Mouse (Mus musculus) forebrain, embryonic 10.5 days (tissue): ENCODE results near the gene Tstd1. TPM values are rescaled to one million over a fixed set of nuclear protein-coding genes. Genes with fewer than 3 reads are reported as not detected.

Experiments used
- DNase-seq: peaks from one replicate; pipeline ENCODE4 v3.0.0-alpha.2; 2017; ENCODE audit warnings: low spot score; ENCODE audit errors: extremely low spot score
- H3K27ac ChIP-seq: fragments of 300-500 bp; sonication (generic); 2 replicates; pipeline ENCODE4 v1.5.1; 2016; ENCODE audit warnings: mild to moderate bottlenecking
- H3K27me3 ChIP-seq: fragments of 300-500 bp; sonication (generic); 2 replicates; pipeline ENCODE4 v1.6.1; 2016; ENCODE audit warnings: mild to moderate bottlenecking; ENCODE audit not compliant: poor library complexity, severe bottlenecking
- H3K36me3 ChIP-seq: fragments of 300-500 bp; sonication (generic); replicated peaks from 2 replicates; pipeline ENCODE4 v1.6.1; 2016; ENCODE audit warnings: mild to moderate bottlenecking, moderate library complexity
- H3K4me1 ChIP-seq: fragments of 300-500 bp; sonication (generic); 2 replicates; pipeline ENCODE4 v1.6.1; 2016
- H3K4me3 ChIP-seq: fragments of 300-500 bp; sonication (generic); 2 replicates; pipeline ENCODE4 v1.5.1; 2016; ENCODE audit warnings: mild to moderate bottlenecking, moderate library complexity
- H3K9me3 ChIP-seq: fragments of 300-500 bp; sonication (generic); 2 replicates; pipeline ENCODE4 v1.6.1; 2016; ENCODE audit warnings: mild to moderate bottlenecking, moderate library complexity
- WGBS: fragments of 180-500 bp; shearing (Covaris S2); methylation state at CpG from one replicate; pipeline ENCODE4 v1.1.7; 2016; 5-methylcytosine and 5-hydroxymethylcytosine counted together
- polyA plus RNA-seq: library from polyadenylated mRNA; unstranded; fragments of >200 nt; fragmentation: Nextera tagmentation; extraction: Ambion mirVana; gene quantifications from 2 replicates; pipeline ENCODE4 v1.2.1, GENCODE M21; 2016

Tstd1 gene
- polyA plus RNA-seq, 1 experiment from 2014 or later = 6.1 TPM

DNA sequence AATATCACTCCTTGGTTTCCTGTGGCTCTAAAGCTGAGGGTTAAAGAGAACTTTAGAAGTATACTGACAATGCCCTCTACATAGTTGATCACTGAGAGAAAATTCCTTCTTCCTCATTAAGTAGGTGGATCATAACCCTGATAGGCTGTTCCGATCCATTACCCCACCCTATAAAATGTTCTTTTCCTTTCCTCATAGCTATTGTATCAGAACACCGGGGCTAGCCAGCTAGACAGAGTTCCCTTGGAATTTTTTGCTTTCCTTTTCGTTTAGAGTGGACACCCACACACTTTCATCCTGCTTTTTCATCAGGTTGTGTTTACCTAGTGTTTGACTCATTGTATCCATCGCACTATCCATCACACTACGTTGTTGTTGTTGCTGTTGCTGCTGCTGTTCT is 6.0 kb downstream of the Tstd1 start:
- no peaks in the 10 kb centered on the region for H3K27me3 ChIP-seq
- no peaks in the 10 kb centered on the region for H3K9me3 ChIP-seq
- peaks cover 21% of the 10 kb centered on the region for H3K36me3 ChIP-seq
- H3K27ac ChIP-seq = no peak overlapping the region
- DNase-seq = no peak
- WGBS = 81% methylated on average over 5 of the region's 5 CpGs
- no peaks in the 10 kb centered on the region for H3K4me1 ChIP-seq
- no peak overlapping the region for H3K4me3 ChIP-seq

DNA sequence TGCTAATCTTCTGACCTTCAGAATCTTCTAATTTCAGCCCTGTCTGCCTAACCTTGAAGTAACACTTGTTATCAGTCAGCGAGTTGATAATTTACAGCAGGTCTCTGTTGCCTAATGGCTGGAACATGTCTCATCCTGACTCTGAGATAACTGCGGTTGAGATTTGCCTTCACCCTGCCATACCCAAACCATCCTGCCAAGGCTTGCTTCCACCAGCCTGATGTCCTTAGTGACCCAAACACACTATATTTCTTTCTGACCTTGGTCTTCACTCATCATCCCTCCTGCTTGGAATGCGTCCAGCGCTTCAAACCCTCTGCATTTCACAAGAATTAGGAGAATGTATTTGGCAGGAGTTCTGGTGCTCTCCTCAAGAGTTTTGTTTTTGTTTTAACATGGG is 6.5 kb downstream of the Tstd1 start:
- no peaks in the 10 kb centered on the region for H3K9me3 ChIP-seq
- WGBS = 86% methylated on average over 4 of the region's 4 CpGs
- H3K27ac ChIP-seq = no peak overlapping the region
- no peaks in the 10 kb centered on the region for H3K27me3 ChIP-seq
- no peaks in the 10 kb centered on the region for H3K4me1 ChIP-seq
- H3K4me3 ChIP-seq = no peak overlapping the region
- DNase-seq = no peak
- peaks cover 16% of the 10 kb centered on the region for H3K36me3 ChIP-seq

DNA sequence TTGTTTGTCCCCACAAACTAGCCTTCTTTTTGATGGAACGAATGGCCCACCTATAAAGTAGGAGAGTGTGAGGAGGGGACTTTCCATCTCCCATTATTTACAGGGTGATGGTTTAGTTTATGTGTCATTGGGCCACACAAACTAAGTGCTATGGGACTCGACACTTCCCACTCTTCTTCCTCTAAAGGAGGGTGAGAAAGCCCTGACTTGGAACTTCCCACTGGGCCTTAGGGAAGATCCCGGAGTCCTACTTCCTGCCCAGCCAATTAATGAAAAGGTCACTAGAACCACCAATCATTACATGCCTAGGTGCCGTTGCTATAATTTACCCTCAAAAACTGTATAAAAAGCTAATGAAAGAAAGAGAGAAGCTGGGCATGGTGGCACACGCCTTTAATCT is 13.5 kb downstream of the Tstd1 start:
- Histone ChIP-seq H3K4me1 (peaks cover 8% of the 10 kb centered on the region), H3K36me3 (no peaks in the 10 kb centered on the region), H3K27ac (no peak overlapping the region), H3K27me3 (peaks cover 16% of the 10 kb centered on the region), H3K9me3 (no peaks in the 10 kb centered on the region), H3K4me3 (no peak overlapping the region)
- 87% methylated on average over 5 of the region's 5 CpGs for WGBS
- no peak for DNase-seq

DNA sequence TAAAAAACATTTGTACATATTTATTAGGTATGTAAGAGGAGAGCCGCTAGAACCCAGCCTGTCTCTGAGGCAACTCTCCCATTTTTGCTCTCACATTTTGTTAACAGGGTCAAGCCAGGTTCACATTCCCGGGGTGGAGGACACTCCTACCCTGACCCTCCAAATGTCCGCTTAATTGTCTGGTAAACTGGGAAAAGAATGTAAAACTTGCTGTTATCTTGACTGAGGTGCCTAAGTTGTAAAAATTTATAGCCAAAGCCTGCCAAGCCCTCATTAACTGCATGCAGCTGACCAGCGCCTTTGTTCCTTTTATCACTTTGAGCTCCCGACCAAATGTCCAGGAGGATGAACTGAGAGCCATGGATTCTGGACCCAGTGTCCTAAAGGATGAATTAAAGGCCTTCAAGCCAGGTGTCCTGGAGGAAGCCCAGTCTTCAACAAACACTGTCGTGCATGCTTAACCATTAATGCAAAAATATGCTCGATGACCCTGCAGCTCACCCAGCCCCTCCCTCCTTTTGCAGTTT is 16.7 kb downstream of the Tstd1 start:
- Histone ChIP-seq H3K36me3 (no peaks in the 10 kb centered on the region), H3K4me3 (no peak overlapping the region), H3K9me3 (no peaks in the 10 kb centered on the region), H3K4me1 (peaks cover 34% of the 10 kb centered on the region), H3K27me3 (peaks cover 48% of the 10 kb centered on the region), H3K27ac (no peak overlapping the region)
- 73% methylated on average over 7 of the region's 7 CpGs for WGBS
- DNase-seq = no peak

DNA sequence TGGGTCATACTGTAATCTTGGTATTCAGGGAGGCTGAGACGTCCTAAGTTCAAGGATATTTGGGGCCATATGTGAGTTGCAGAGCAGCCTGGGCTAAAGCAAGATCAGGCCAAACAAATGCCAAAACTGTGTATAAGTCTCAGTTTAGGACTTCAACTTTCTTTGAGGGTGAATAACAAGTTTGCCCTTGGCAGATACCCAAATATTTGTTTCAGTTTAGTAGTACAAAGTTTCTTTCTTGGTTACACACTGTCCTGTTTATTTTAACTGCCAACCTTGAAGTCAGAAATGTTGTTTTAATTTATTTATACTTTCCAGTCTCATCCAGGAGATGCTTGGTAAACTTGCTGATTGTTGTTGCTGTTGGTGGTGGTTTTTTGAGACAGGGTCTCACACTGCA is 17.3 kb downstream of the Tstd1 start:
- Histone ChIP-seq H3K27ac (no peak overlapping the region), H3K27me3 (peaks cover 53% of the 10 kb centered on the region), H3K4me3 (no peak overlapping the region), H3K4me1 (peaks cover 35% of the 10 kb centered on the region), H3K9me3 (no peaks in the 10 kb centered on the region), H3K36me3 (no peaks in the 10 kb centered on the region)
- DNase-seq = no peak
- WGBS = 66% methylated on average over 1 of the region's 1 CpGs

- no peaks in the 10 kb centered on the region for H3K36me3 ChIP-seq
- peaks cover 35% of the 10 kb centered on the region for H3K4me1 ChIP-seq
- H3K27ac ChIP-seq = peak within 1 kb of the TSS; percentile 65
- 1% methylated on average over 46 of the region's 46 CpGs for WGBS
- peak; percentile 70 for DNase-seq
- no peaks in the 10 kb centered on the region for H3K9me3 ChIP-seq
- peaks cover 53% of the 10 kb centered on the region for H3K27me3 ChIP-seq
- peak within 1 kb of the TSS; percentile 53 for H3K4me3 ChIP-seq
Measured at GRCm38 (mm10) chr1:171437264-171438013, 18.8 kb downstream of the Tstd1 start, which contains the start of gene F11r. Gene F11r, plus strand, starts transcription at chr1:171437535.

- WGBS = 3% methylated on average over 18 of the region's 18 CpGs
- peak overlapping the region; percentile 53 for H3K4me3 ChIP-seq
- peaks cover 53% of the 10 kb centered on the region for H3K27me3 ChIP-seq
- H3K36me3 ChIP-seq = no peaks in the 10 kb centered on the region
- no peaks in the 10 kb centered on the region; the same call in 1 of the 2 replicates for H3K9me3 ChIP-seq
- peaks cover 35% of the 10 kb centered on the region for H3K4me1 ChIP-seq
- no peak for DNase-seq
- H3K27ac ChIP-seq = peak overlapping the region; percentile 65
Measured at GRCm38 (mm10) chr1:171438014-171438670, 19.5 kb downstream of the Tstd1 start.

- Histone ChIP-seq H3K36me3 (no peaks in the 10 kb centered on the region), H3K27me3 (peaks cover 53% of the 10 kb centered on the region), H3K9me3 (peaks cover 7% of the 10 kb centered on the region; the same call in 1 of the 2 replicates), H3K4me1 (peaks cover 35% of the 10 kb centered on the region), H3K27ac (no peak overlapping the region), H3K4me3 (peak overlapping the region; percentile 53; the same call in 1 of the 2 replicates)
- DNase-seq = no peak
- WGBS = 51% methylated on average over 8 of the region's 8 CpGs
Measured at GRCm38 (mm10) chr1:171439072-171439471, 20.4 kb downstream of the Tstd1 start.

- 56% methylated on average over 9 of the region's 9 CpGs for WGBS
- Histone ChIP-seq H3K36me3 (no peaks in the 10 kb centered on the region), H3K27ac (no peak overlapping the region), H3K4me1 (peaks cover 34% of the 10 kb centered on the region), H3K4me3 (0 out of 2 replicates have a peak overlapping the region, but pooled peaks have one; percentile 1), H3K9me3 (peaks cover 7% of the 10 kb centered on the region; the same call in 1 of the 2 replicates), H3K27me3 (peaks cover 53% of the 10 kb centered on the region)
- no peak for DNase-seq
Measured at GRCm38 (mm10) chr1:171440025-171440725, 21.5 kb downstream of the Tstd1 start.

DNA sequence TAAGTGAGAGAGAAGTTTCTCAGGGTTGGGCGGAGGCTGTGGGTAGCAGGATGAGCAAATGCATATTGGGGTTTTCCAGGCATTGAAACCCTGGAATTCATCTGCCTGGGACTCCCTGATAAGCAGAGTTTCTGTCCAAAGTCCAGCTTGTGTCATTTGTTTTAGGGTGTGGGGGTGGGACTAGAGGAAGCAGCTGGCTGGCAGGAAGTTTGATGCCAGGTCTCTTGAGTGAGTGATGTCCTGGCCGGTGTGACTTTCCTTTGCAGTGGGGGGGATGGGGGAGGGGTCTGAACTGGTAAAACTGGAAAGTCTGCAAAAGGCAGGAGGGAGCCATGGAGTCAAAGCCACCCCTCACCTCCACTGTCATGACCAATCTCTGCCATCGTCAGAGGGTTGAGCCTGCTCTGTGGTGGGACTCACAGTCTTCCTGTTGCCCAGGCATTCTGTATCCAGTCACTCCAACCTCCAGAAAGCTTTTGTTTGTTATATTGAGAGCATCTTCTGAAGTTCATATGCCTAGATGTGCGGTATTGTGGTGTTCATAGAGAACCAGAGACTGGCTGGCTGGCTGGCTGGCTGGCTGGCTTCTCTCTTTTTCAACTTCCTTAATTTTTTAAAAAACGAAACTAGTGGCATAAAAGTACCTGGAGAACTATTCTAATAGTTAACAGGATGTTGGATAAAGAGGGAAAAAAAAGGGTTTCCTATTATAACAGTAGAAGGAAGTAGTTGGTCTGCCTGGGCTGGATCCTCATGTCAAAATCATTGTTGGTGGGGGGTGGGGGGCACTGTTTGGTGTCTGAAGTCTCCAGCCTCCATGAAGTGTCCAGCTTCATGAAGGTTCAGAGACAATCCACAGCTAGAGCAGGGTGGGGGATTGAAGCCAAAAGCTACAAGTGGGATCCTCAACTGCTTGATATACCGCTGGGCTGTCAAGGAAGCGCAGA is 23.1 kb downstream of the Tstd1 start:
- no peaks in the 10 kb centered on the region for H3K36me3 ChIP-seq
- peaks cover 7% of the 10 kb centered on the region; the same call in 1 of the 2 replicates for H3K9me3 ChIP-seq
- H3K4me1 ChIP-seq = peaks cover 28% of the 10 kb centered on the region
- WGBS = 65% methylated on average over 7 of the region's 7 CpGs
- no peak overlapping the region for H3K27ac ChIP-seq
- DNase-seq = no peak
- H3K27me3 ChIP-seq = peaks cover 41% of the 10 kb centered on the region
- H3K4me3 ChIP-seq = no peak overlapping the region

- Histone ChIP-seq H3K27ac (no peak overlapping the region), H3K36me3 (no peaks in the 10 kb centered on the region), H3K9me3 (peaks cover 7% of the 10 kb centered on the region; the same call in 1 of the 2 replicates), H3K4me3 (no peak overlapping the region), H3K4me1 (peaks cover 25% of the 10 kb centered on the region), H3K27me3 (peaks cover 35% of the 10 kb centered on the region)
- DNase-seq = no peak
- WGBS = 79% methylated on average over 8 of the region's 8 CpGs
Measured at GRCm38 (mm10) chr1:171442413-171442760, 23.7 kb downstream of the Tstd1 start.

- H3K27ac ChIP-seq = no peak overlapping the region
- H3K4me1 ChIP-seq = peaks cover 4% of the 10 kb centered on the region
- no peak for DNase-seq
- peaks cover 7% of the 10 kb centered on the region; the same call in 1 of the 2 replicates for H3K9me3 ChIP-seq
- no peaks in the 10 kb centered on the region for H3K36me3 ChIP-seq
- H3K27me3 ChIP-seq = peaks cover 8% of the 10 kb centered on the region
- 93% methylated on average over 5 of the region's 5 CpGs for WGBS
- H3K4me3 ChIP-seq = no peak overlapping the region
Measured at GRCm38 (mm10) chr1:171445050-171445449, 26.4 kb downstream of the Tstd1 start.
